Mouse (Mus musculus): ENCODE results near the gene Hist1h2be. TPM values are rescaled to one million over a fixed set of nuclear protein-coding genes. Genes with fewer than 3 reads are reported as not detected.

Hist1h2be gene
- polyA plus RNA-seq, 1 experiment from 2014 or later = 0.49 TPM

GRCm38 (mm10) chr13:23609209-23609608, 11.7 kb downstream of the Hist1h2be start:
- no peaks in the 10 kb centered on the region for H3K9me3 ChIP-seq (ENCODE audit: low read length)
- H3K4me2 ChIP-seq (ENCODE audit: low read depth, low read length) = peak overlapping the region; percentile 45
- peak; percentile 86 for ATAC-seq
- peak overlapping the region; percentile 78 for H3K27ac ChIP-seq (ENCODE audit: low read depth)
- H3K9ac ChIP-seq (replicated peaks) = peak overlapping the region; percentile 50; the same call in 1 of the 2 replicates
- H3K36me3 ChIP-seq (replicated peaks; ENCODE audit: insufficient read depth, low read length) = no peaks in the 10 kb centered on the region
- peaks cover 8% of the 10 kb centered on the region; the same call in 1 of the 2 replicates for H3K4me1 ChIP-seq (ENCODE audit: insufficient read depth)
- H3K27me3 ChIP-seq (ENCODE audit: insufficient read depth, low read length) = no peaks in the 10 kb centered on the region
- WGBS (ENCODE audit: insufficient replicate concordance) = 50% methylated on average over 4 of the region's 4 CpGs
- DNase-seq = no peak
- TF ChIP-seq CTCF (IDR thresholded peaks at IDR 0.05; ENCODE audit: low read depth) = no peak
- TF ChIP-seq EP300 (IDR thresholded peaks at IDR 0.05; ENCODE audit: low read depth) = peak; percentile 70; the same call in 1 of the 2 replicates
- H3K4me3 ChIP-seq (ENCODE audit: low read depth, low read length) = no peak overlapping the region

- Histone ChIP-seq H3K27ac (ENCODE audit: low read depth) (no peak overlapping the region), H3K9ac (replicated peaks) (no peak overlapping the region)
- WGBS (ENCODE audit: insufficient replicate concordance) = 85% methylated on average over 3 of the region's 3 CpGs
Measured at GRCm38 (mm10) chr13:23605052-23605451, 15.9 kb downstream of the Hist1h2be start.

GRCm38 (mm10) chr13:23604452-23604851, 16.5 kb downstream of the Hist1h2be start:
- DNase-seq (no peak), ATAC-seq (no peak)
- Histone ChIP-seq H3K4me2 (ENCODE audit: low read depth, low read length) (no peak overlapping the region), H3K36me3 (replicated peaks; ENCODE audit: insufficient read depth, low read length) (no peaks in the 10 kb centered on the region), H3K27me3 (ENCODE audit: insufficient read depth, low read length) (no peaks in the 10 kb centered on the region), H3K4me3 (ENCODE audit: low read depth, low read length) (no peak overlapping the region), H3K9ac (replicated peaks) (no peak overlapping the region), H3K9me3 (ENCODE audit: low read length) (no peaks in the 10 kb centered on the region), H3K27ac (ENCODE audit: low read depth) (no peak overlapping the region), H3K4me1 (ENCODE audit: insufficient read depth) (peaks cover 3% of the 10 kb centered on the region; the same call in 1 of the 2 replicates)
- 94% methylated on average over 3 of the region's 3 CpGs for WGBS (ENCODE audit: insufficient replicate concordance)
- TF ChIP-seq CTCF (IDR thresholded peaks at IDR 0.05; ENCODE audit: low read depth) = no peak
- TF ChIP-seq EP300 (IDR thresholded peaks at IDR 0.05; ENCODE audit: low read depth) = no peak

More at GRCm38 (mm10) chr13:23605052-23605451, 15.9 kb downstream of the Hist1h2be start:
- no peak for TF ChIP-seq CTCF (IDR thresholded peaks at IDR 0.05; ENCODE audit: low read depth)
- TF ChIP-seq EP300 (IDR thresholded peaks at IDR 0.05; ENCODE audit: low read depth) = no peak
- DNase-seq (peak; percentile 2), ATAC-seq (no peak)
- no peak overlapping the region for H3K4me3 ChIP-seq (ENCODE audit: low read depth, low read length)
- no peak overlapping the region for H3K4me2 ChIP-seq (ENCODE audit: low read depth, low read length)
- no peaks in the 10 kb centered on the region for H3K27me3 ChIP-seq (ENCODE audit: insufficient read depth, low read length)
- H3K4me1 ChIP-seq (ENCODE audit: insufficient read depth) = peaks cover 8% of the 10 kb centered on the region; the same call in 1 of the 2 replicates
- H3K9me3 ChIP-seq (ENCODE audit: low read length) = no peaks in the 10 kb centered on the region
- H3K36me3 ChIP-seq (replicated peaks; ENCODE audit: insufficient read depth, low read length) = no peaks in the 10 kb centered on the region

GRCm38 (mm10) chr13:23603182-23603699, 17.7 kb downstream of the Hist1h2be start:
- Histone ChIP-seq H3K4me3 (ENCODE audit: low read depth, low read length) (no peak overlapping the region), H3K9me3 (ENCODE audit: low read length) (no peaks in the 10 kb centered on the region), H3K36me3 (replicated peaks; ENCODE audit: insufficient read depth, low read length) (no peaks in the 10 kb centered on the region), H3K27ac (ENCODE audit: low read depth) (no peak overlapping the region; the same call in 1 of the 2 replicates), H3K4me2 (ENCODE audit: low read depth, low read length) (no peak overlapping the region), H3K27me3 (ENCODE audit: insufficient read depth, low read length) (no peaks in the 10 kb centered on the region), H3K9ac (replicated peaks) (peak overlapping the region; percentile 38; the same call in 1 of the 2 replicates), H3K4me1 (ENCODE audit: insufficient read depth) (no peaks in the 10 kb centered on the region; the same call in 1 of the 2 replicates)
- no peak for ATAC-seq
- DNase-seq = no peak
- TF ChIP-seq EP300 (IDR thresholded peaks at IDR 0.05; ENCODE audit: low read depth) = no peak
- no peak for TF ChIP-seq CTCF (IDR thresholded peaks at IDR 0.05; ENCODE audit: low read depth)
- 63% methylated on average over 7 of the region's 7 CpGs for WGBS (ENCODE audit: insufficient replicate concordance)

DNA sequence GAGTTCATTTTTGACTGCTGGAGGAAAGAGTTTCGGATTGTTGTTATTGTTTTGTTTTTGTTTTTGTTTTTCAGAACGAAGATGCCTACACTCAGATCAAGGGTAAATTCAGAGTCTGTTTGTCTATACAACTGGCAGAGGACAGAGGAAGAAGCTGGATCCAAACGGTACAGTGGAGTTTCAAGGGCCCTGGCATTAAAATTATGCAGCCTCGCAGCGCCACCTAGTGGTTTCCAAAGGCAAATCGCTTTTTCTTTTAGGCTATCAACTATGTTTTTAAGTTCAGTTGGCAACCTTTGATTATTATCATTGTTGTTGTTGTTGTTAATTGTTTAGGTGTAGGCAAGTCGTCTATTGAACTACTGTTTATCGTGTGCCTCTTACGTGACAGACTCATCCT, 23.0 kb downstream of the Hist1h2be start:
- no peaks in the 10 kb centered on the region for H3K27me3 ChIP-seq (ENCODE audit: insufficient read depth, low read length)
- H3K9ac ChIP-seq (replicated peaks) = no peak overlapping the region
- no peak overlapping the region for H3K27ac ChIP-seq (ENCODE audit: low read depth)
- ATAC-seq (peak; percentile 20; the same call in 1 of the 2 replicates), DNase-seq (peak; percentile 89)
- no peaks in the 10 kb centered on the region for H3K9me3 ChIP-seq (ENCODE audit: low read length)
- no peak overlapping the region for H3K4me3 ChIP-seq (ENCODE audit: low read depth, low read length)
- no peaks in the 10 kb centered on the region for H3K36me3 ChIP-seq (replicated peaks; ENCODE audit: insufficient read depth, low read length)
- TF ChIP-seq EP300 (IDR thresholded peaks at IDR 0.05; ENCODE audit: low read depth) (no peak; the same call in 1 of the 2 replicates), CTCF (IDR thresholded peaks at IDR 0.05; ENCODE audit: low read depth) (peak; percentile 92)
- H3K4me2 ChIP-seq (ENCODE audit: low read depth, low read length) = no peak overlapping the region
- H3K4me1 ChIP-seq (ENCODE audit: insufficient read depth) = peaks cover 27% of the 10 kb centered on the region
- WGBS (ENCODE audit: insufficient replicate concordance) = 7% methylated on average over 9 of the region's 9 CpGs

DNA sequence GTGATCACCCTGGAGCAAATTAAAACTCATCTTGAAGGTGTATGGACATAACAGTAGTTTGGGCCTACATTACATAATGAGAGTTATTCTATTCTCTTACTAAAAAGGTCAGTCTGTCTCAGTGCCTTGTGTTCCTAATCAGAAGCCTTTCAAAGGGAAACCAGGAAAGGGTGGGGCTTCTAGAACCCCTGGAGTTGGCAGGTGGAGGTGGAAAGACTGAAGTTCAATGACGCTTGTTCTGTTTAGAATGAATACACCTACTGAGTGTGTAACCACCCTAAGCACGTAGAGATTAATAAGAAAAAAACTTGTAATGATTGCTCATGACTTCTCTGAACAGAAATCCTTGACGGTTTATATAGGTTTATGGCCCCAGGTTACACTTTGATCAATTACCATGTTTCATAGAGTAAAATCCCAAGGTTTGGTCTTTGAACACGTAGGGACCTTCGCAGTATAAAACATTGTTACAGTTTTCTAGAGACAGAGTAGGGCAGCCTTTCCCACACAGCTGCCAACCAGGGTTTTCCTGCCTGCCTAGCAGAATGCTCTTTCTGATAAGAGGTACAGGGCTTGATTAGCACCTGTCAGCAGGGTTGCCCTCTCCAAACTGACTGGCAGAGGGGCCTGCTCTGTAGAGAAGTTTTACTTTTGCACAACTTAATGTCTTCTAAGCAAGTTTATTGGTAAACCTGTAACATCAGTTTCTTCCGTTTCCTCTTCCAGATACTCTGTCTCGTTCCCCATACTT, 25.1 kb downstream of the Hist1h2be start:
- WGBS (ENCODE audit: insufficient replicate concordance) = 60% methylated on average over 7 of the region's 7 CpGs
- peak overlapping the region; percentile 84 for H3K27ac ChIP-seq (ENCODE audit: low read depth)
- peak overlapping the region; percentile 47 for H3K4me2 ChIP-seq (ENCODE audit: low read depth, low read length)
- H3K9me3 ChIP-seq (ENCODE audit: low read length) = no peaks in the 10 kb centered on the region
- DNase-seq = peak; percentile 40
- peaks cover 30% of the 10 kb centered on the region for H3K4me1 ChIP-seq (ENCODE audit: insufficient read depth)
- H3K9ac ChIP-seq (replicated peaks) = peak overlapping the region; percentile 54
- peak; percentile 97 for ATAC-seq
- H3K27me3 ChIP-seq (ENCODE audit: insufficient read depth, low read length) = no peaks in the 10 kb centered on the region
- H3K4me3 ChIP-seq (ENCODE audit: low read depth, low read length) = no peak overlapping the region
- TF ChIP-seq CTCF (IDR thresholded peaks at IDR 0.05; ENCODE audit: low read depth) = no peak
- TF ChIP-seq EP300 (IDR thresholded peaks at IDR 0.05; ENCODE audit: low read depth) = peak; percentile 92
- no peaks in the 10 kb centered on the region for H3K36me3 ChIP-seq (replicated peaks; ENCODE audit: insufficient read depth, low read length)

Measured in liver, postnatal 0 days (tissue).